Mouse (Mus musculus) left cerebral cortex, adult 18-20 months (tissue): Measurements from ENCODE around the gene Gm21860. TPM values are rescaled to one million over a fixed set of nuclear protein-coding genes. Genes with fewer than 3 reads are reported as not detected.
"Not testable (repeated sequence)": the region's sequence is repeated elsewhere in the genome, so short reads cannot be mapped to it uniquely, and the experiment has no call there.

ENCODE experiments used
- DNase-seq, 2 experiments: peaks; one replicate each; pipeline ENCODE4 v3.0.0; 2021 to 2022; ENCODE audit warnings: low spot score in 2 of 2, mixed read lengths in 1 of 2
- long read RNA-seq, 2 experiments: library from polyadenylated mRNA; stranded (forward); transcript quantifications; one replicate each; pipeline ENCODE4 v2.0.0; 2021
- total RNA-seq, 2 experiments: library from RNA; stranded (reverse); gene quantifications; 2 replicates each; pipeline ENCODE4 v1.2.3; 2021

The Gm21860 gene
- total RNA-seq: not detected
- long read RNA-seq, experiment 1: 0 reads
- long read RNA-seq, experiment 2: 0 reads

GRCm38 (mm10) chrY:90754721-90755120 is at the start of gene Gm21860:
Gm21860 (minus strand) TSS chrY:90754821.
- DNase-seq: not testable (repeated sequence)

DNA sequence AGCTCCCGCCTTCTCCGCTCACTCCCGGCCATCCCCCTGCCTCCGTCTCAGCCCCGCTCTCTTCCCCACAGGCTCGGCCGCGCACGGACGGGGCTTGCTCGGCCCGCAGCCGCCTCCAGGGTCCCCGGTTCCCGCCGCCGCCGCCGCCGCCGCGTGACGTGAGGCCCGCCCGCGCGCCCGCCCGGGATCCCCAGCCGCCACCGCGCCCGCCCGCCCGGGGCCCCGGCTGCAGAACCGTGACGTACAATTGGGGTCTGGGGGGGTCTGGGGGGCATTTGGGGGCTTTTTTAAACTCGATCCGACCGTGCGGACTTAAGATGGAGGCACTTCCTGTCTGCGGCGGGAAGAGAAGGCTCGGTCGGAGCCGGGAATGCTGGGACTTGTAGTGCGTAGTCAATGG is 29.8 kb upstream of the Gm21860 start, which contains the start of gene Gm47283:
TSS of gene Gm47283 (plus strand) at position 301 of the 400 bp plus-strand sequence.
- DNase-seq: not testable (repeated sequence)

DNA sequence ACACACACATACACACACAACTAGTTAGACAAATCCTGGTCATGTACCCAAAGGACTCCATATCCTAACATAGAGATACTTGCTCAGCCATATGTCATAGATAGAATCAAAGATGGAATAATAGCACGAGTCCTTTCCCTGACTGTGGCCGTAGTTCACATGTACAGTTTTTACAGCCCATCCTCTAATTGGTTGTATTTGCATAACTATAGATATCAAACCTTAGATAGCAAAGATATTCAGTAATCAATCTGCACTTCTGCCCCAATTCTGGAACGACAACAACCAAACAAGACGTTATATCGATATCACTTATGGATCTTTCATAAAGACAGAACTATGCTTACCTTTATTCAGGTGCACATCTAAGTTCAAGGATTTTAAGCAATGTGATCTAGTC is 9.4 kb downstream of the Gm21860 start:
- not testable (repeated sequence) for DNase-seq

GRCm38 (mm10) chrY:90744381-90744981 is 10.1 kb downstream of the Gm21860 start:
- DNase-seq: peak; percentile 87 to 99

DNA sequence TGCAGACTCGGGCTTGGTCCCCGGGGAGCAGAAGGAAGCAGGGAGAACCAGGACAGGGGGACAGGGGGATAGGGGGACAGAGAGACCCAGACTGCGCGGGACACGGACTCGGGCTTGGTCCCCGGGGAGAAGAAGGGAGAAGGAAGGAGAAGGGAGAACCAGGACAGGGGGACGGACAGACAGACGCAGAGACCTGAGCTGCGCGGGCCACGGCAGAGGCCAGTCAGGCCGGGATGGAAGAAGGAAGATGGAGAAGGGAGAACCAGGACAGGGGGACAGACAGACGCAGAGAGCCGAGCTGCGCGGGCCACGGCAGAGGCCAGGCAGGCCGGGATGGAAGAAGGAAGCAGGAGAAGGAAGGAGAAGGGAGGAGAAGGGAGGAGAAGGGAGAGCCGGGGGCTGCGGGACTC is 10.8 kb downstream of the Gm21860 start:
- DNase-seq: no peak

DNA sequence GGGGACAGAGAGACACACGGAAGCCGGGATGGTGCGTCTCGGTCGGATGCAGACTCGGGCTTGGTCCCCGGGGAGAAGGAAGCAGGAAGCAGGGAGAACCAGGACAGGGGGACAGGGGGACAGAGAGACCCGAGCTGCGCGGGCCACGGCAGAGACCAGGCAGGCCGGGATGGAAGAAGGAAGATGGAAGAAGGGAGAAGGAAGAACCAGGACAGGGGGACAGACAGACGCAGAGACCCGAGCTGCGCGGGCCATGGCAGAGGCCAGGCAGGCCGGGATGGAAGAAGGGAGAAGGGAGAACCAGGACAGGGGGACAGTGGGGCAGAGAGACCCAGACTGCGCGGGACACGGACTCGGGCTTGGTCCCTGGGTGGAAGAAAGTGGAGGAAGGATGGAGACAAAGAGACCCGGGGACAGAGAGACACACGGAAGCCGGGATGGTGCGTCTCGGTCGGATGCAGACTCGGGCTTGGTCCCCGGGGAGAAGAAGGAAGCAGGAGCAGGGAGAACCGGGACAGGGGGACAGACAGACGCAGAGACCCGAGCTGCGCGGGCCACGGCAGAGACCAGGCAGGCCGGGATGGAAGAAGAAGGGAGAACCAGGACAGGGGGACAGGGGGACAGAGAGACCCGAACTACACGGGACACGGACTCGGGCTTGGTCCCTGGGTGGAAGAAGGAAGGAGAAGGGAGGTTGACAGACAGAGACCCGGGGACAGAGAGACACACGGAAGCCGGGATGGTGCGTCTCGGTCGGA is 11.4 kb downstream of the Gm21860 start:
- DNase-seq: peak in 1 of 2 experiments; percentile 2

DNA sequence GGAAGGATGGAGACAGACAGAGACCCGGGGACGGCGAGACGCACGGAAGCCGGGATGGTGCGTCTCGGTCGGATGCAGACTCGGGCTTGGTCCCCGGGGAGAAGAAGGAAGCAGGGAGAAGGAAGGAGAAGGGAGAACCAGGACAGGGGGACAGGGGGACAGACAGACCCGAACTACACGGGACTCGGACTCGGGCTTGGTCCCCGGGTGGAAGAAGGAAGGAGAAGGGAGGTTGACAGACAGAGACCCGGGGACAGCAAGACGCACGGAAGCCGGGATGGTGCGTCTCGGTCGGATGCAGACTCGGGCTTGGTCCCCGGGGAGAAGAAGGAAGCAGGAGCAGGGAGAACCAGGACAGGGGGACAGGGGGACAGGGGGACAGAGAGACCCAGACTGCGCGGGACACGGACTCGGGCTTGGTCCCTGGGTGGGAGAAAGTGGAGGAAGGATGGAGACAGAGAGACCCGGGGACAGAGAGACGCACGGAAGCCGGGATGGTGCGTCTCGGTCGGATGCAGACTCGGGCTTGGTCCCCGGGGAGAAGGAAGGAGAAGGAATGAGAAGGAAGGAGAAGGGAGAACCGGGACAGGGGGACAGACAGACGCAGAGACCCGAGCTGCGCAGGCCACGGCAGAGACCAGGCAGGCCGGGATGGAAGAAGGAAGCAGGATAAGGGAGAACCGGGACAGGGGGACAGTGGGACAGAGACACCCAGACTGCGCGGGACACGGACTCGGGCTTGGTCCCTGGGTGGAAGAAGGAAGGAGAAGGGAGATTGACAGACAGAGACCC is 12.2 kb downstream of the Gm21860 start:
- not testable (repeated sequence) for DNase-seq

DNA sequence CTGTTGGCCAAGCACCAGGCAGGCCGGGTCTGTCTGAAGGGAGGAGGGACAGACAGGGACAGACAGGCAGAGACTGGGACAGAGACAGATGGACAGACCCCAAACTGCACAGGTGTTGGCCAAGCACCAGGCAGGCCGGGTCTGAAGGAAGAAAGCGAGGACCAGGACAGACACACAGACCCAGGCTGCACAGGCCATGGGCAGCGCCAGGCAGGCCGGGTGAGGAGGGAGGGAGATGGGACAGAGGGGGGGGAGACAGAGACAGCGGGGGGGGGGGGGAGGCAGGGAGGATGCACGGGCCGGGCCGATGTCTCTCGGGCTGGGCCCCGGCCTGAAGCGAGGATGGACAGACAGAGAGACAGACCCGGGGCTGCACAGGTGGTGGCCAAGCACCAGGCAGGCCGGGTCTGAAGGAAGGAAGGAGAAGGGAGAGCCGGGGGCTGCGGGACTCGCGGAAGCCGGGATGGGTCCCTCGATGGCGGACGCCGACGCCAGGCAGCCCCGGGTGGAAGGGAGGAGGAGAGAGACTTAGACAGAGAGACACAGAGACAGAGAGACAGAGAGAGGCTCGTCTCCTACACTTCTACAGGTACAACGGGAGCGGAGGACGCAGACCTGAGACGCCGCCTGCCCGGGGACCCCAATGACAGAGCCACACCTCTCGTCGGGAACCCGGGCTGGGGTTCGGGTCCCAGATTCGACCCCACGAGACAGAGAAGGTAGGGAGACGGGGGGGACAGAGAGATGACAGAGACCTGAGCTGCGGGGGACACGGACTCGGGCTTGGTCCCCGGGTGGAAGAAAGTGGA is 13.0 kb downstream of the Gm21860 start:
- DNase-seq: peak; percentile 26 to 59

- DNase-seq: peak; percentile 3 to 58
Observed at GRCm38 (mm10) chrY:90741006-90741405, 13.6 kb downstream of the Gm21860 start.

DNA sequence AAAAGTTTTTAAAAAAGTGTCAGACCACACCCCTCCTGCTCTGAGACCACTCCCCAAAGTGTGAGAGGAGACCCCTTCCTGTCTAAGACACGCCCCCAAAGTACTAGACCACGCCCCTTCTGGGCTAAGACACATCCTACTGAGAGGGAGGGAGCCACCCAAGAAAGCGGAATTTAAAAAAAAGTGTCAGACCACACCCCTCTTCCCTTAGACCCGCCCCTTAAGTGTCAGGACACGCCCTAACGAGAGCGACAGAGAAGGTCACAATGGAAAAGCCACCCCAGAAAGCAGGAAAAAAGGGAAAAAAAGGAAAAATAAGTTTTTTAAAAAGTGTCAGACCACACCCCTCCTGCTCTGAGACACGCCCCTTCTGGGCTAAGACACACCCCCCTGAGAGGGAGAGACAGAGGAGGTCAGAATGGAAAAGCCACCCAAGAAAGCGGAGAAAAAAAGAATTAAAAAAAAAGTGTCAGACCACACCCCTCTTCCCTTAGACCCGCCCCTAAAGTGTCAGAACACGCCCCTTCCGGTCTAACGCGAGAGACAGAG is 14.5 kb downstream of the Gm21860 start:
- DNase-seq: no peak

GRCm38 (mm10) chrY:90739531-90740012 is 15.0 kb downstream of the Gm21860 start:
- DNase-seq: peak in 1 of 2 experiments; percentile 2

GRCm38 (mm10) chrY:90738841-90739530 is 15.6 kb downstream of the Gm21860 start:
- DNase-seq: peak; percentile 21 to 74

DNA sequence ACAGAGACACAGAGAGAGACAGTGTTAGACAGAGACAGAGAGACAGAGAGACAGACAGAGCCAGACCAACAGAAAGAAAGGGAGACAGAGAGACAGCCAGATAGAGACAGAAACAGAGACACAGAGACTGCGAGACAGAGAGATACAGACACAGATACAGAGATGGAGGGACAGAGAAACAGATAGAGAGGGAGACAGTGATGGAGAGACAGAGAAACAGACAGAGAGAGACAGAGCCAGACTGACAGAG is 16.3 kb downstream of the Gm21860 start:
- DNase-seq: no peak

DNA sequence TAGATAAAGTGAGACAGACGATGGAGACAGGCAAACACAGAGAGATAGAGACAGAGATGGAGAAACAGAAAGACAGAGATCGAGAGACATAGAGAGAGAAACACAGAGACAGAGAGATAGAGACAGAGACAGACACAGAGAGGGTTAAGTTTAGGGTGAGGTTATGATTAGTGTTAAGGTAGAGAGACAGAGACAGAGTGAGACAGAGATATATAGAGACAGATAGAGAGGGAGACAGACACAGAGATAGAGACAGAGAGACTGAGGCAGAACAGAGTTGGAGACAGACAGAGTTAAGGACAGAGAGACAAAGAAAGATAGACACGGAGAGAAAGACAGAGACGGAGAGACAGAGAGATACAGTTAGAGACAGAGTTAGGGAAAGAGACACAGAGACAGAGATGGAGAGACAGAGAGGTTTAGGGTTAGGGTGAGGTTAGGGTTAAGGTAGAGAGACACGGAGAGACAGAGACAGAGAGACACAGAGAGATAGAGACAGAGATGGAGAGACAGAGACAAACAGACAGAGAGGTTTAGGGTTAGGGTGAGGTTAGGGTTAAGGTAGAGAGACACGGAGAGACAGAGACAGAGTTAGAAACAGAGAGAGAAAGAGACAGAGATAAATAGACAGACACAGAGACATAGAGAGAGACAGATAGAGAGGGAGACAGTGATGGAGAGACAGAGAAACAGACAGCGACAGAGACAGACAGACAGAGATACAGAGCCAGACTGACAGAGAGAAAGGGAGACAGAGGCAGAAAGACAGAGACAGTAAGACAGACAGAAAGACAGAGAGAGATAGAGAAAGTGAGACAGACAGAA is 16.8 kb downstream of the Gm21860 start:
- DNase-seq: no peak

DNA sequence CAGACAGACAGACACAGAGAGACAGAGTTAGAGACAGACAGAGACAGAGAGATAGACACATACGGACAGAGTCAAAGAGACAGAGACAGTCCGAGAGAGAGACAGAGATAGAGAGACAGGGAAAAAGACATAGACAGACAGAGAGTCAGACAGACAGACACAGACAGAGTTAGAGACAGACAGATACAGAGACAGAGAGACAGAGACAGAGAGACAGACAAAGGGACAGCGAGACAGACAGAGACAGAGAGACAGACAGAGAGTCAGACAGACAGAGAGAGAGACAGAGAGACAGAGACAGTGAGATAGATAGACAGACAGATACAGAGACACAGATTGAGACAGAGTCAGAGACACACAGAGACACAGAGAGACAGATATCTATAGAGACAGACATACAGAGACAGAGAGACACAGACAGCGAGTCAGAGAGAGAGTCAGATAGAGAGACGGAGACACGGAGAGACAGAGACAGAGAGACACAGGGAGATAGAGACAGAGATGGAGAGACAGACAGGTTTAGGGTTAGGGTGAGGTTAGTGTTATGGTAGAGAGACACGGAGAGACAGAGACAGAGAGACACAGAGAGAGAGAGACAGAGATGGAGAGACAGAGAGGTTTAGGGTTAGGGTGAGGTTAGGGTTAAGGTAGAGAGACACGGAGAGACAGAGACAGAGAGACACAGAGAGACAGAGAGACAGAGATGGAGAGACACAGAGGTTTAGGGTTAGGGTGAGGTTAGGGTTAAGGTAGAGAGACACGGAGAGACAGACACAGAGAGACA is 18.2 kb downstream of the Gm21860 start:
- DNase-seq: not testable (repeated sequence)

- DNase-seq: not testable (repeated sequence)
Observed at GRCm38 (mm10) chrY:90735181-90735895, 19.3 kb downstream of the Gm21860 start.

GRCm38 (mm10) chrY:90734334-90734696 is 20.3 kb downstream of the Gm21860 start:
- peak; percentile 4 to 78 for DNase-seq
